Mouse (Mus musculus) frontal cortex, postnatal 25 days (tissue): Measurements from ENCODE around the gene Acsf3.

ENCODE experiments used
- DNase-seq, 2 experiments: peaks; one replicate each; pipeline ENCODE4 v3.0.0; 2022; ENCODE audit warnings: low spot score in 2 of 2

The Acsf3 gene

DNA sequence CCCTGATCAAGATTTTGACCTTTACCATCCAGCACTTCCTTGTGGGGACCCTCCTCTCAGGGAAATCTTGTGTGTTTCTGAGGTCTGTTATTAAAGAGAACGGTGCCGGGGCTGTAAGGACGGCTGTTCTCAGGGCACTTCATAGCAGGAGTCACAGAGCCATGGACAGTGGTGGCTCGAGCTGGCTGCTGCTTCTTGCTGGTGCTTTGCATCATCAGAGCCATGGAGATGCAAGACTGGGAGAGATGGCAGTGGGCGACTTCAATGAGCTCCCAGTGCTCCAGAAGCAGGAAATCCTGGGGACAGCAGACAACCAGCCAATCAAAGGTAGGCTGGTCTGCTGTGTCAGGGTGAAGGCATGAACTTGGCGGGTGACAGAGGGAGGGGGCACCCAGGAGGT is 14.2 kb upstream of the Acsf3 start:
- no peak for DNase-seq

DNA sequence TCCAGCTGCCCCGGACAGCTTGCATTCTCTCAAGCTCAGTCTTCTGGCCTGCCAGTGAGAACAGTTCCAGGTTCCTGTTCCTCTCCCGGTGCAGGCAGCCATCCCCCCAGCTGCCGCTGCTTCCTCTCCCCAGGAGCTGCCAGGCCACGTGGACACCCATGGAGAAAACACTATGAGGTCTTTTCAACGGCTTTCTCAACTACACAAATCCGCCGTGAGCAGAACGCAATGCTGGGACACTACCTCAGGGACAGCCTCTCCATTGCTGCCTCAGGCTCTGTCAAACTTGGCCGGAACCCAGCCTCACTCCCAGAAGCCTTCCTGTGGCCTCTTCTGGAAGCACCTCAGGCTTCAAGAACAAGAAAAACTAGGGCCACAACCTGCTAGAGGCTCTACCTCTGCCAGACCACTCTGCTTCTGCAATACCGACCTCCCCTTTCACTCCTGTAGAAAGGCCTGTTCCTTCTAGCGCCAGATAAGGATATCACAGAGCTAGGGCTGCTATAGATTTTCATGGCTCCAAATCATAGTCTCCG is 12.5 kb upstream of the Acsf3 start:
- DNase-seq, result no peak

DNA sequence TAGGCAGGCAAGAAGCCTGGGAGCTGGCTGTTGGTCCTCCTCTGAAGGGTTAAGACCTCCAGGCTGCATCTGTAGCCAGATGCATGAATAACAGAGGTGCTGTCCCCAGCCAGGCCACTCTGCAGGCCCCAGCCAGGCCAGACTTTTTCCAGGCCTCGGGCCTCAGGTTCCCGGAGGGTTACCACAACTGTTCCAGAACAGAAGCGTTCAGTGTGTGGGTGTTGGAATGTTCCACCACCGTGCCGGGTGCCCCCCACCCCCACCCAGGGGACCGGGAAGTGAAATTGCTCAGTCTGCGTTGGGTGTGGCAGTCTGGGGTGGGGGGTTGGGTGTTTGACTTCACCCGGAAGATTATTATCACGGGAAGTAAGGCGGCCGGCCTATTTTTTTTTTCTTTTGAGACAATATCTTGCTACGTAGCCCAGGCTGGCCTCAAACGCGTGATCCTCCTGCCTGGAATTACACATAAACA is 12.0 kb upstream of the Acsf3 start:
- DNase-seq, result no peak

DNA sequence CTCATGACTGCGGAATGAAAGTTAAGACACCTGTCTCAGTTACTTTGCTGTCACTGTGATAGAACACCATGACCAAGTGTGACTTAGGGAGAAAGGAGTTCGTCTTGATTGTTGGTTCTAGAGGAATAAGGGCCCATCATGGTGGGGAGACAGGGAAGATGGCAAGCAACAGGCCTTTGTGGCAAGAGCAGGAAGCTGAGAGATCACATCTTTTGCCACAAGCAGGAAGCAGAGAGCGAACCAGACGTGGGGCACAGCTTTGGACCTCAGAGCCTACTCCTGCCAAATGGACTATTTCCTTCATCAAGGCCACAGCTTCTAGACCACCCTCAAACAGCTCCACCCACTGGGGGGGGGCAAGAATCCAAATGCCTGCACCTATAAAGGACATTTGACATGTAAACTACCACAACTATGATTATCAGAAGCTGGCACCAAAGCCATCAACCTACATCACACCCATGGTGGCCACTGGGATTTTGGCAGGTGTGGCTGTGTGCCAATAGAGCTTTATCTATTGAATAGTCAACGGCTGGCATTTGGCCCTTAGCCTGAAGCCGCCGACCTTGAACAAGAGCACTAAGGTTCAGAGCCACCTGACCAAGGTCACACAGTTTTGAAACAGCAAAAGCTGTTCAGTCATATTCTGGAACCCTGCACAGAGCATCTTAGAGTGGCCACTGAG is 10.4 kb upstream of the Acsf3 start:
- no peak for DNase-seq

DNA sequence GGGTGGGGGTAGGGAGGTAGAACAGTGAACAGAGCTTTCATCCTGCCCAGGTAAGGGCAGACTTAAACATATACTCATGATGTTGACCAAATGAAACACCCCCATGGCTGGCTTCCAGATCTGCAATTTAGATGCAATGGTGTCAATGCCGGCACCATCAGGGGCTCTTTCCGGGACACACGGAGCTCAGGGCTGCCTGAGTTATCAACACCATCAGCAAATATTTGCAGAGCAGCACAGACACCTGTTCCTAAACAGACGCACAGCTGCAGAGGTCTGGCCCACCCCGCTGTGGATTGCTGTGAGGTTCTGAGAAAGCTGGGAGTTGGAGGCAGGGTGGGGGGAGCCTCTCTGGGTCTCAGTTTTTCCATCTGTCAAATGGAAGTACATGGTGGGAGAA is 9.1 kb upstream of the Acsf3 start:
- DNase-seq, result no peak

DNA sequence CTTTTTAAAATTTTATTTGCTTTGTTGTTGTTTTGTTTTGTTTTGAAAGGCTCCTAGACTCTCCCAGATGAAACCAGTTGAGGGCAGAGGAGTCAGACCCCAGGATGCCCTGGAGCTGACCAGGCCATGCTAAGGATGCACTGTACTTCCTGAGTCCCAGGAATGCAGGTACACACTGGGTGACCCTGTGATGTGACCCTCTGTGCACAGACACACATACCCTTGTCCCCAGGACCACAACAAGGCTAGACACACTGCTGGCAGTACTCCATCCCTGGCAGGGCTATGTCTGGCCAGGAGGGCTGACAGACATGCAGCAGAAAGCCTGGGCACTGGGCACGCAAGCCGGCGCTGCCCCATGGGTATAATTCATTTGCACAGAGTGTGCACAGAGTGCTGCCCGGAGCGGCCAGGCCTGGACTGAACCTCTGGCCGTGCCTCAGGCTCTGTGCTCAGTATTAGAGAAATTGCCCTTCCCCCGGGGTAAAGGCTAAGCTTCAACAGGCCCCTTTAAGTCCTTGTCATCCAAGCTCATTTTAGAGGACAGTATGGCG is 8.6 kb upstream of the Acsf3 start:
- DNase-seq, result no peak

DNA sequence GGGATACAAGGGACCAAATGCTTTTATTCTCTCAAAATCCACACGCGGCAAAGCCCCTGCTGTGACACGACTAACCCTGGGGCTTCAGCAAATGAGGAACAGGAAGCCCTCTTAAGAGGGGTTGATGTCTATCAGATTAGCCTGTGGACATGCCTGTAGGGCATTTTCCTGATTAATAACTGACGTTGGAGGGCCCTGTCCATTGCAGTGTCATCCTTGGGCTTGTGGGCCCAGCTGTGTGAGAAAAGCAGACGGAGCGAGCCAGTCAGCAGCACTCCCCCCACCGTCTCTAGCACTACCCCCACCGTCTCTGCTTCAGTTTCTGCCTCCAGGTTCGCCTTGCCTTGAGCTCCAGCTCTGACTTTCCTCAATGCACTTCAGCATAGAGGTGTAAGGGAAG is 8.1 kb upstream of the Acsf3 start:
- DNase-seq, result no peak

DNA sequence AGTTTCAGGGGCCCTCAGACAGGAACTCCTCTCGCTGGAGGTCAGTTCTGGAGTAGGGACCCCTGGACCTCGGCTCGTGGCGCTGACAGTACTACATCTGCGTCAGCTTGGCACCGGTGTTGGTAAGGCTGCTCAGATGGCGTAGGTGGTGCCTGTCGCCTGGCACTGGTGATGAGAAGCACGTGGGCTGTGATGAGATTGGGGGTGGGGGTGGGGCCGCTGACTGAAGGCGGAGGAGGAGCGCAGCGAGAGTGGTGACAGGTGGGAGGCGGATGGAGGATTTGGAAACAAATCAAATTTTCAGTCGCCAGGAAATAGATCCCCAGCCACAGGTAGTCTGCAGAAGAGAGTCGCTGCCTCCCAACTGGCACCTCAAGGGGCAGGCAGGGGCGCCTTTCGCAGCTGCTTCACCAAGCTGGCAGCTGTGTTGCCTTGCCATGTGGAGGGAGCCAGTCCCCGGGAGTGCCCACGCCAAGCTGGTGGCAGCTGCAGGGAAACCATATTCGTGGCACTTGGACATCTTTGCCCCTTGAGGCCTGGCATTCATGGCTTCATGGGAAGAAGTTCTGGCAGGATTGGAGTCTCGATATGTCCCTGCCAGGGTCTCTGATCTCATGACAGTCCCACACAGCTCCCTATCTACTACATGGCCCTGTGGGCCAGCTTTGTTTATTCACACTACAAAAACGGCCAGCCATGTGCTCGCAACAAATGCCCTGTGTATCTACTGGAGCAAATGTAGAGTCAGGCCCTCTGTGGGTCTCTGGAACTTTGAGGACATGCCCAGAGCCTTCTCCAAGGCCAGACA is 5.8 kb upstream of the Acsf3 start:
- DNase-seq, result no peak

DNA sequence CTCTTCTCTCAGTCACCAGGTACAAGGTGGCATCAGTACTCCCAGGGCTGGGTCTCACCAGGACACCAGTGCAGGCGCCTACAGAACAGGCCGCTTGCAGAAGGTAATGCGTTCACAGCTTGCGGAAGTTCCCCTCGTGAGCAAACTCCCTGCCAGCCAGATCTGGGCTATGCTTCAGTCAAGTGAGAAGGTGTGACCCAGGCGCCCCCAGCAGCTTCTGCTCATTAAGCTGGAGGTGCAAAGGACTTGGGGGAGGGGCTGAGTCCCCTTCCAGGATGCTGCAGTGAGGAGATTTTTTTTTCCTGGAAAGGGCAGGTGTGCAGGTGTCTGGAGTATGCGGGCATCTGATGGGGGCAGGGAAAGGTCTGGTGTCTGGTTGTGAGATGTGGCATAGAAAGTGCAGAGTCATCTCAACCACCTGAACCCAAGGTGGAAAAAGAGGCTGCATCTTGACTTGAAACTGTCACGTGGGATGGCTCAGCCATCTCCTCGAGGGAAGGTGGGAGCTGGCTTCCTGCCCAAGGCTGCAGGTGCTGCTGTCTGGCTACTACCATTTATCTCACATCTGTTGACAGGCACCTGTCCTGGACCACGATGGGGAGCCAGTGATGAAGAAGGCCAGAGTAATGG is 2.7 kb upstream of the Acsf3 start:
- DNase-seq, result no peak

DNA sequence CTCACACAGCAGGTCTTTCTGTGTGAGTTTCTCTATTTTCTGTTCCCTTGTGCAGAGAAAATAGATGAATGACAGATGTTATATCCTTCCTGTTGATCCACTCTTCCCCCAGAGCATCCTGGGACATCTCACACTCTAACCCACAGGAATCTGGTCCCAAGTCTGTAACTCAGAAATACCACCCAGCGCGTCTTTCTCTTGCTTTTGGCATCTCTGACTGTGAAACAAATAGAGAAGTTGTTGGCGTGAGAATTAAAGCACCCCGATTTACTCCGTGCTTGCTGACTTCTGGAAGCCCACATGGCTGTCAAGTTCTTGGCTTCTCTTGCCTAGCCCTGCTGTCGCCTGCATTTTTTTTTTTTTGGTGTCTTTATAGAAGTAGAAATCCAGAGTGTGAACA is 2.4 kb downstream of the Acsf3 start:
- DNase-seq, result no peak

DNA sequence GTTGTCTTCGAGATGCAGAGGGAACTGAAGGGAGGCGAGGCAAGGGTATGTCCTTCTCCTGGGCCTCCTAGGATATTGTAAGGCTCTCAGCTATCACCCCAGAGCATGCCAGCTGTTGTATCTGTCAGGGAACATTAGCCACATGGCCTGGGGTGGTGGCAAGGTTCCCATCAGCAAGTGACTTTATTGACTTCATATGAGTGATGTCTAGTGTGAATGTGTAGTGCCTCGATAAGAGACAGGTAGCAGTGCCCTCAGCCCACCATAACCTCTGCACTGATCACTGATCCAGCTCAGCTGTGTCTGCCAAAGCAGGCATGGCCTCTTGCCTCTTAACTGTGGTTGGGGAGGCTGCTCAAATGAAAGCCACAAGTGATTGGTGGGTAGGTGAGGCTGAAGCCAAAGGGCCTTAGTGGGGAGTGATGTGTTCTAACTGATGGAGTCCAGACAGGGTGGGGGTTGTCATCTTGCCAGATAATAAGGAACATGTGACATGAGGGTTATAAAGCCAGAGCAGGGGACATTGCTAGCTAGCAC is 3.5 kb downstream of the Acsf3 start:
- no peak for DNase-seq

DNA sequence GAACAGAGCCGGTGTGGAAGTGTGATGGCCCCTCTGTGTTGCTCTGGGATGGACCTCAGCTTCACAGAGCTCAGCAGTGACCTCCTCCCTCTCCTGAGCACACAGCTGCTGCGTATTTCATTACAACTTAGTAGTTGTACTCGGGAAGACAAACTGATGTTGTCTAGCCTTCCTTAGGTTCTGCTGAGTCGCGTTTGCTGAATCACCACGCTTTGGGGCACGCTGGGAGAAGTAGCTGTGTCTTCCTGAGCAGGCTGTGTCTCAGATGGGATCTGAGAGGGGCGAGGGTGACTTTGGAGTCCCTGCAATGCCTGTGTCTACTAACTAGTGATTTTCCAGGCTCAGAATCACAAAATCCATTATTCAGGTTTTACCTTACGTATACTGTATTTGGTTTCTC is 4.0 kb downstream of the Acsf3 start:
- DNase-seq, result no peak

DNA sequence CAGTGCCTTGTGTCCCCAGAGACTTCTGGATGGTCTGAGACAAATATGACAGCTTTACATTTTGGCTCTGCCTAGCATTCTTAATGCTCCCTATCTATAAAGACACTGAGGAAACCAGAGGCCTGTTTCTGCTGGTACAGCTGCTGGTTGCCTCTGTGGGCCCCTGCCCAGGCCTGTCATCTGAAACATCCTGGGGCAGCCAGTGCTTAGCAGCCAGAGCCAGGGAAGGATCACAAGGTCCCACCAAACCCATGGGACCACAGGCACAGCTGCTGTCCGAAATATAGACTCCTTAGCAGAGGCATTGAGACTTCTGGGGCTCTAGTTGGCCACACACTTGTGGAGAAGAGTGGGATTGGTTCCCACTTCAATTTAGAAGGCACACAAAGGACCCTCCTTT is 9.5 kb downstream of the Acsf3 start:
- no peak for DNase-seq

DNA sequence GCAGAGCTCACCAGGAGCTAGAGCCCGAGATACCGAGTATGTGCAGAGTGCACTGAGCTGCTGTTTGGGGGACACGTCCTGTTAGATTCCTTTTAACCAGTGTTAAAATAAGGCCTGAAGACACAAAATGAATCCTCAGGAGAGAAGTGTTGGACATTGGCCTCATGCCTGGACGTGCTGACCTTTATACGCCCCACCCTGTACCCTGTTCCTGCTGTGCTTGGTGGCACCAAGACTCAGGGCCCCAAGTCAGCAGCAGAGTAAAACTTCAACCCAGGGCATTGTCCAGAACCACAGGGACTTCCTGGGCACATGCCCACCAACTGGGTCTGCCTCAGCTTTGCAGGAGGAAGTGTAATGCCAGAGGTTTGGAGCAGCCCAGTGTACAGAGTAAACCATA is 14.5 kb downstream of the Acsf3 start:
- no peak for DNase-seq

DNA sequence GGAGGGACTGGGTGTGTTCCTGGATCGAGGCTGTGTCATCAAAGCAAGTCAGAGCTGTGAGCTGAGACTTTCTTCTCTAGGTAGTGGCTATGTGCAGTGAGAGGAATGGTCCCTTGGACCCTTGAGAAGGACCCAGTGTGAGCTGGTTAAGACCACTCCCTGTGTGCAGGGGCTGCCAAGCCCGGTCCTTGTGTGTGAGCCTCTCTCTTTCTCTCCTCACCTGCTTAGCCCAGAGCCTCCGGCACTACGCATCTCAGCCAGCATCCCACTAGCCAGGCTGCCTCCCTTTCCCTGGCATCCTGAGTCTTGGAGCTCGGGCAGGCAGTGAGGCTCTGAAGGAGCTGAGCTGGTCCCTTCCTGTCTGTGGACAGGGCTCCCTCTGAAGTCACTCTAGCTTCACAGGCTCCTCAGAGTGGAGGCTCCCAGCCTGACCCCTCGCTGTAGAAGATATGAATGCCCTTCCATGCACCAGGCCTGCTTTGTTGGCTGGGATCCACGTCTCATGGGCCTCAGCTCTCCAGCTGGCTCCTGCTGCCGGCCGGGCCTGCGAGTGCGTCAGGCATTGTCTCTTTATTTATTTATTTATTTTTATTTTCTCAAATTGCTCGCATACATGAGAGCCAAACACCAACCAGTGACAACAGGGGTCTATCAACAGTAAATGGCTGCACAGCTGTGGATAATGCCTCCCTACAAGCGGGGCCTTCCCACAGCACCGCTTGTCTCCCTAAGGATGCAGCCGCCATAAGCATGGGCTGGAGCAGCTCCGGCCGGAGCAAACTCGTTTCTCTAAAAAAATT is 18.3 kb downstream of the Acsf3 start:
- DNase-seq, result no peak

DNA sequence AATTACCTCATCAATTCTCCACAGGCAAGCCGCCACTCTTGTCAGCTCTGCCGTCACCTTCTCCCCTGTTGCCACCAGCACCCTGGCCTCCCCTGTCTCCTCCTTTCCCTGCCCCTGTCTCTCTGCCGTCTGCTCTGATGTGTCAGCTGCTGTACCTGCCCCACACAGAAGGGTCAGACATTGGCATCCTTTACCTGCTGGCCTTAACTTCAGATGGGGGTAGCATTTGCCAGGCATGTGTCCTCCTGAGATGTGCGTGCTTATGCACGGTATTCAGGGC is 18.8 kb downstream of the Acsf3 start:
- no peak for DNase-seq

DNA sequence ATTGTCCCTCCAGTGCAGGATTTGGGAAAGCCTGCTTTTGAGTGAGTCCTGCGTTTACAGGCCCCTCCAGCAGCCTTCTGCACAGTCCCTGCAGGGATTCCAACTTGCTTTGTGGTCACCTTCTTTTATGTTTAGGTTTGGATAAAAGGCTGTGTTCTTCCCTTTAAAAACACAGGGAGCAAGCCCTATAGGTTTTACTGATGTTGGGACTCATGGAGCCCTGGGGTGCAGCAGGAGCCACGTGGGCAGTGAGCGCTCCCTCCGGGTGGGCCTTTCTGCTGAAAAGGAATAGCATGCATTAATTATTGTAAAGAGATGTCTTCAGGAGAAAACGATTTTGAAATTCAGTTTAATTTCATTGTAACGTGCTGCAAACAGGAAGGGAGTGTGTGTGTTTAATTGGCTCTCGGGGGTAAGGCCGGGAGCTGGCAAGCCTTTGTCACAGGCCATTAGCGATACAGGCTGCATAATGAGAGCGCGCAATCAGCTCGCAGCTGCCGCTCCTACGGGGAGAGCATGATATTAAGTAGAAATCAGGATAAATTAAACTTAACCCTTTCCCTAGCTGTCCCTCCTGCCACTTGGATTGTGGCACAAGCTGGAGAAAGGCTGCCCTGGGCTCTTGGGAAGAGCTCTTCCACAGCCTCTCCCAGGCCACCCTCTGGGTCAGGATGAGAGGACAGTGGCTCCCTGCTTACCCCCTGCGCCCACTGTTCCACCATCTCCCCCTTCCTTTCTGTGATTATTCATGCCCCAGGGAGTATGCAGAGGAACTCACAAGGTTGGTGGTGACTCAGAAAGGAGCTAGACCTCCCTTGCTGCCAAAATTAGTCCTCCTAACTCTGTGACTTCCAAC is 28.8 kb downstream of the Acsf3 start:
- DNase-seq, result no peak

DNA sequence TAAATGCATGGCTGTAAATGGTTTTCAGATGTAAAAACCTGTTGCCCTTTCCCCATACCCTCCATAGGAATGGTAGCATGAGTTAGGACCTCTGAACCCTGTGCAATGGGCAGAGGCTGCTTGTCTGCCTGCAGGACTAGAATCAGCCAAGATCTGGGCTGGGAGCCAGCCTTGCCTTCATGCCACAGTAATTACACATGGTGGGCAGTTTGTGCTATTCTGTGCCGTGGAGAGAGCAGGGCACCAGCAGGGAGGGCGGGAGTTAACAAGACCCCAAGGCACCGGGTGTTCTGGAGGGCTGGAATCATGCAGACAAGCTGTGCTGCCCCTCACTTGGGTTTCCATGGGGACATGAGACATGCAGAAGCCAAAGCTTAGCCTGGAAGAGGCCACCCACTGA is 30.1 kb downstream of the Acsf3 start:
- no peak for DNase-seq

DNA sequence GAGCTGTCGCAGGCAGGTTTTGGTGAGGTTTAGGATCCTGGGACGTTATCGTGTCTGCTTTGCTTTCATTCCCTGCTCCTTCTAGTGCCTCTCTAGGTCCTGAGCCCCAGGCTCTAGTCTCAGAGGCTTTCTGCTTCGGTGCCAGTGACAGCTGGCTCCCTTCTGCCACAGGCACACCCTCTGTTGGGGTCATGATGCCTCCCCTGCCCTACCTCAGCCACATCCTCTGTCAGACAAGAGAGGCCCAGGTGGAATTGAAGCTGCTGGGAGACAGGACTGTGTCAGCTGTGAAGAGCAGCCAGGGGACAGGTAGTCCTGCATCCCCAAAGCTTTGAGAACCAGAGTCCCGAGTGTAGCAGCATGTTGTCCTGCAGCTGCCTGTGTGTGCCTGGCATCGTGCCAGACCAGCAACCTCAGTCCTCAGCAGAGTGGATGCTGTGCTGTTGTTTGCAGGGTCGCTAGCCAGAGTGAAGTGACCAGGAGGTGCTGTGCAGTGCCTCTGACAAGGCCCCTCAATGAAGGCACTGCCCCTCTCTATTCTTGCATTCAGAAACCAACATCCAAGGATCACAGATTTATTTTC is 31.8 kb downstream of the Acsf3 start:
- DNase-seq, result no peak

DNA sequence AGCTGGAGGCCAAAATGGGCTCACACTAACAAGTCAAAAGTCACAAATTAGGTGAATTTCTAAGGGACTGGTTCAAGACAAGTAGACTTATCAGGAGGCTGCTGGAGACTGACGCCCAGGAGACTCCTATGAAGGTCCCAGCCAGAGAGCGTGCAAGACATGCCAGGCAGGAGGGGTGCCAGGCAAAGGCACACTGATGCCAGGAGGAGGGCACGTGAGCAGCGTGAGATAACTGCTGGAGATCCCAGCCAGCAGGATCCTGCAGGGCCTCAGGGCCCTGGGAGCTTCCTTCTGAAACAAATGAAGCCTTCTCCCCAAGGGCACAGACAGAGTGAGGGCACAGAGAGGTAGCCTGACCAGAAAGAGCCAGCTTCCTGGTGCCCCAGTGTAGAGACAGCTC is 32.6 kb downstream of the Acsf3 start:
- DNase-seq, result no peak
